Mouse (Mus musculus): ENCODE measurements around the gene Tpcn2.

- no peak for TF ChIP-seq CTCF (IDR thresholded peaks at IDR 0.05; ENCODE audit: low read depth)
- TF ChIP-seq EP300 (IDR thresholded peaks at IDR 0.05; ENCODE audit: low read depth) = no peak
Measured at GRCm38 (mm10) chr7:145139100-145139499, 144.7 kb downstream of the Tpcn2 start.

Data from liver, postnatal 0 days (tissue).